Mouse (Mus musculus) layer of hippocampus, postnatal 25 days (tissue): ENCODE results near the gene Cap1. TPM values are rescaled to one million over a fixed set of nuclear protein-coding genes. Genes with fewer than 3 reads are reported as not detected.

Experiments
- DNase-seq, 2 experiments: peaks; one replicate each; pipeline ENCODE4 v3.0.0; 2022; ENCODE audit warnings: mixed read lengths in 2 of 2, low spot score in 1 of 2; ENCODE audit errors: extremely low spot score in 1 of 2
- total RNA-seq, 2 experiments: library from RNA; stranded (reverse); gene quantifications; 2 replicates each; pipeline ENCODE4 v1.2.3; 2021

Gene Cap1
- total RNA-seq = 100 to 1,000 TPM; 299 to 313 TPM

DNA sequence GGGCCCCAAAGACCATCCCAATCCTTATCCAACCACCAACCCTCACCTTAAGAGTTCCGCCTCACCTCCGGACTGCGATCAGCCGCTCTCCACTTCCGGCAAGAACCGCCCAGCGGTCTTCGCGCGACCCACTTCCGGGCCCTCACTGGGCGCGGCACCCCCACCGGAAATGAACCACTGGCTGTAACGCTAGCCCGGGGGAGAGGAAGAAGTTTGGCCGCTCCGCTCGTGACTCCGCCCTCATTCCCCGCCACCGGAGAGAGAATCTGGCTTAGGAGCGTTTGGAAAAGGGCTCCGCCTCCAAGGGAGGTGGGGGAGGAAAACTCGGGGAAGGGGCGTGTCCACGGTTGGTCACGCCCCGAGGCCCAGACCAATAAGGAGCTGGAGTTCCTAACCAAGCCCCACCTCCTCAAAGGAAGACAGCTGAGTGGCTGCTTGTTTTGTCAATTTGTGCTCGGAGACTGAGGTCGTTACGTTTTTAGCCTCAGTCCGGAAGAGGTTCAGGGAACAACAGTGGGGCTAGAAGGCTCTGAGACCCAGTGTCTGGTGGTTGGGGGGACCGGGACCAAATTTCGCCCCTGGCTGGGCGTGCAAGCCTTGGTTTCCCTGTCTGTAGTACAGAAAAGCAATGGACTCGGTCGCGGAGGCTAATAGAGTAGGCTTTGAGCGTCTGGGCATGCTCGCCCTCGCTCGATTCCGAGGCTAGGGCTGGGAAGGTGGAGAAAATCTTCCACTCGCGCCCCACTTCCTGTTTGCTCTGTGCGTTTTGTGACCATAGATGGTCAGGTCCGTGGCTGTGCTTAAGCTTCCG is at the start of gene Cap1:
Gene Cap1, minus strand, starts transcription at position 289 of the 811 bp plus-strand sequence.
- DNase-seq = peak; percentile 82 to 93

DNA sequence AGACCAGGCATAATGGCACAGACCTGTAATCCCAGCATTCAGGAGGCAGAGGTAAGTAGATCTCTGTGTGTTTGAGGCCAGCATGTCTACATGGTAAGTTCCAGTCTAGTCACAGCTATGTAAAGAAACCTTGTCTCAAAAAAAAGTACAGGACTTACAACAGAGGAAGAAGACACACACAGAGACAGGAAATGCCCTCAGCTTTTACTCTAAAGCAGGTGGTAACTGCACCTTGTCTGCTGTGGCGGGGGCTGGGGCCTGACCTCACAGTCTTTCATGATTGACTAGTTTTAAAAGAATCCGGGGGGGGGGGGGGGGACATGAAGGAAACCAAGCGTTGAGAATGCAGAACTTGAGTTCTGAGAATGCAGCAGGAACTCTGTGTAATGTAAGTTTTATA is 48.0 kb upstream of the Cap1 start:
- DNase-seq = no peak

DNA sequence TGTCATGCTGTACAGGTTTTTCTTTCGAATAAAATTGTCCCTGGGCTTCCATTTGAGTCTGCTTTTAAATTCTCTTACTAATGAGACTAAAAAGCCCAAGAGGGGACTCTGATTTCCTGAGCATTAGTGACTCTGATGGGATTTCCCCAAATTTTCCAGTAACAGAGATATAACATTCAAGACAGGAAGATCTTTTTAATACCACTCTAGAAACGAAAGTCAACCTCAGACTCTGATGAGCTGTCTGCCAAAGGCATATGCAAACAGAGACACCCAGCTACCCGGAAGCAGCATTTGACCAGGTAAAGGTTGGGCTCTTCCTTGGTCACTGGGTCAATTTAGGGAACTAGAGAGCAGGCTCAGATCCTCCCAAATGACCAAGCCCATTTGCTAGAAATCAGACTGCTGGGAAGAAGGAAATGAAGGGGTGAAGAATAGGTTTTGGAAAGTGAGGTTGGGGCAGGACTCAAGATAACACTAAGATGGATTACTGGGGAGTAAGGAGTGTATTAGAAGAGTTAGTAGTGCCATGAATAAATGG is 47.3 kb upstream of the Cap1 start:
- DNase-seq = no peak

DNA sequence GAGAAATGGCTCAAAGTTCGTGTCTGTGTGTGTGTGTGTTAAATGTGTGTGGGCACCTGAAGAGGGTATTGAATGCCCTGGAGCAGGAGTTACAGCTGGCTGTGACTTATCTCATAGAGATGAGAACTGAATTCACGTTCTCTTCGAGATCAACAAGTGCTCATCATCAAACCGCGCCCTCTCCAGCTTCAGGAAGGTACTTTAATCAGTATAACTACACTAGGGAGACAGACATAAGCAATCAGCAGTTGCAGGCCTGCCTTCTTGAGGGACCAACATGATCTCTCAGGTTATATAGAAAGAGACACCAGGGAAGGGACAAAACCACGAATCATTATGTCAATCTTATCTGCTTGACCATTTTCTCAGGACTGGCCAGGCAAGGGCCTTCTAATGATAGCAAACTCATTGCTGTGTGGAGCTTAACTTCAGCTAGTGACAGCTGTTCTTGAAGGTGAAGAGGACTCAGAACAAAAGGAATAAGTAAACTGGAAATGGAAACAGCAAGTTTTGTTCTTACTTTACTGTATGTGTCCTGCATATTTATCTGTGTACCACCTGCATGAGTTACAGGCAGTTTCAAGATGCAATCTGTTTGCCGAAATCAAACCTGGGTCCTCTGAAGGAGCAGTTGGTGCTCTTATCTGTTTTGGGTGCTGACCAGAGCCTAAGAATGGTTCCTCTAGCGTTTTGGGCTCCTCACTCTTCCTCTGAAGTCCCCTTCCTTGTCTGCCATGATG is 46.6 kb upstream of the Cap1 start:
- no peak for DNase-seq

DNA sequence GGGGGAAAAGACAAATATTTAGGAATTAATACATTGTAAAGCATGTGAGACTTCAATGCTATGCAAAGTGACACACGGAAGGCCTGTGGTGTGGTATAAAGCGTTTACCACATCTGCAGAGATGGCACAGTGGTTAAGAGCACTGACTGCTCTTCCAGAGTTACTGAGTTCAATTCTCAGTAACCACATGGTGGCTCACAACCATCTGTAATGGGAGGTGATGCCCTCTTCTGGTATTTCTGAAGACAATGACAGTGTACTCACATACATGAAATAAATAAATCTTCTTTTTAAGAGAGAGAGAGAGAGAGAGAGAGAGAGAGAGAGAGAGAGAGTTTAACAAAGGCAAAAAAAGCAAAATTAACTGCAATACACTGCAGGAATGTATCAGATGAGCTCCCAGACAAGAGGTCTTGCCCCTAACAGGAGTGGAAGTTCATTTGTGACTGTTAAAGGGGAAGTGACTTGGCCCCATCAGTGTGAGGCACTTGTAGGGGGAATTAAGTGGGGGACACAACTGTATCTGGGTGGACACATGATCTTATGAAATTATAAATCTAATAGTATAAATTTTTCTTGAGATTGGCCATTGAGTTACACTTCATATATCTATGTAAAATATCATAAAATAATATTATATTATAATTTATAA is 45.2 kb upstream of the Cap1 start:
- no peak for DNase-seq

DNA sequence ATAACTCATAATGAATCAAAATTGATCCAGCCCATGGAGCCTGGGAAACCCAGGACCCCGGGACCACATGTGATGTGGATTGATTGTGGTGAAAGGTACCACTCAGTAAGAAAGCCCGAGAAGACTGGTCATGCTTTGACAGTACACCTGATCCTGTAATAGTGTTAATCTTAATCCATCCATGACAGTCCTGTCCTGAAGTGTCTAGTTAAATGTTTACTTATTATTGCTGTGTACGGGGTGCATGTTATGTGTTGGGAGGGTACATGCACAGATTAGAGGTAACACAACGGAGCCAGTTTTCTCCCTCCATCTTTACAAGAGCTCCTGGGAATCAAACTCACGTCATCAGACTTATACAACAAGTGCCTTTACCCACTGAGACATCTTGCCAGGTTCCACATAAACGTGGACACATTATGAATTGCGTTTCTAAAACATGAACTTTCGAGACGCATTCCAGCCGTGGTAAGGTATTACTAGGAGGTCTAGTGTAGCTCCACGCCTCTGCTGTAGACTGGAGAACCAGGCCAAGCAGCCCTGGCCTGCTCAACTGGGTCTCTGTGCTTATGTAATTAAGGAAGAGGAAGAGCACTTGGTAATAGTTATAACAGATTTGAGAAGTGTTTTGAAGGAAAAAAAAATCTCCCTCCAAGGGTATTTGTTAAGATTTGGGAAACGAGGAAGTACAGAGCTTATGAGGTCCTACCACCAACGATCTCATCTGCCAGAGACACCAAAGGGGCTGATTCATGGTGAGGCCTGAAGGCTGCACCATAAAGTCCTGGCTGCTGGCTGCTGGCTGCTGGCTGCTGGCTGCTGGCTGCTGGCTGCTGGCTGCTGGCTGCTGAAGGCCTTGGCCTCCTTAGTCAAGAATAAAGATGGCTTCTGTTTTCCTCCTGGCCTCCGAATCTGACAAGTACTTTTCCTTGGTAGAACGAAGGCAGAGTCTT is 37.8 kb upstream of the Cap1 start:
- no peak for DNase-seq

DNA sequence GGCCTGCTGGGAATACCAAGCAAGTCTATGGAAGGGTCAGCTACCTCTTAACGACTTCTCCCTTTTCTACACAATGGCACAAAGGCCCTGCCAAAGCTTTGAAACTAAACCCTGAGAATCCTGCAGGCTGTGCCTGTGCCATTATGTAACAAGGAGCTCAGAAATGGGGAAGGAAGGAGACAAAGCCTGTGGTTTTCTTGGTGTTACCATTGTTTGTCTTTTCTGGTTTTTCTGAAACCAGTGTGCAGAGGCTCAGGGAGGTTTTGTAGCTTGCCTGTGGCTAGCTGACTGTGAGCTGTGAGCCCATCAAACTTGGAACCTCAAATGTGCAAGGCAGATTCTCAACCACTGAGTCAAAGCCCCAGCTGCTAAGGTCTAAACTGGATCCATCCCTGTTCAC is 37.0 kb upstream of the Cap1 start:
- no peak for DNase-seq

DNA sequence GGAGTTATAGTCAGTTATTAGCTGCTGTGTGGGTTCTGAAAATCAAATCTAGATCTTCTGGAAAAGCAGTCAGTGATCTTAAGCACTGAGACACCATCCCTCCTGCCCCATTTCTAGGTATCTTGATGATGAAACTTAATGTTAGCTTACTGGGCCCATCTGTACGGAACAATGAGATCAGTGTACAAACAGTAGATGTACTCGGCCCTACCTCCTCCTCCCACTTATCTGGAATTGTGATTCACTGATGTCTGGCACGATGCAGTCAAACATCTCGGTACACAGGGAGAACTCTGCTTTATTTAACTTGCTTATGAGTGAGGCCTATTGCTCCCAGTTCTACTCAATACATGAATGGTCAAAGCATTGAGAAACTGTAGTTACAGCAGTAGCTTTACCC is 30.1 kb upstream of the Cap1 start:
- no peak for DNase-seq

DNA sequence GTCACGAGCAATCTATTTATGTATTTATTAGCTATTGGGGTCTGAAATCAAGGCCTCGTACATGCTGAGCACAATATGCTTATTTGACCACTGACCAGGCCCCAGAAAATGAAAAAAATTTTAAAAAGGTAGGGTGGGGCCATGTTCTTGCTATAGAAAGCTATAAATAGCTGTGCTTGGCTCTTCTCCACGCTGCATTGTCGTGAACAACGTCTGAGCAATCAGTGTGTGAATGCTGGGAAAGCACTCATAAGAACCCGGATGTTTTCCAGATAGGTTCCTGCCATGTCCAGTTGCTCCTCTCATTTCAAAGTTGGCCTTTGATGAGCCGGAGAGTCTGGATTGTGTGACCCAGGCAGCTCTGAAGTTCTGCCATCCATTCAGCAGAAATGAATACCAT is 28.3 kb upstream of the Cap1 start:
- DNase-seq = no peak

DNA sequence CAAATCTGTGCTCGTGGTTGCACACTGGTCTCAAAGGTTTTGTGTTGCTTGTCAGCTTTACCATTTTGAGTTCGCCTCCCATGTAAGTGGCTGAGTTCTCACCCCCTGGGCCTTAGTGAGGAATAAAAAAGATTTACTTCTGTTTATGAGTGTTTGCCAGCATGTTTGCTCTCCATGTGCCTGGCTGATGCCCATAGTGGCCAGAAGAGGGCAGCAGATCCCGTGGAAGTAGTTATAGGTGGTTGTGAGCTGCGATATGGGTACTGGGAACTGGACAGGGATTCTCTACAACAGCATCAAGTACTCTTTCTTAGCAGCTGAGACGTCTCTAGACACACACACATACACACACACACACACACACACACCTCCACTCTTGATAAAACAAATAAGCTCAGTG is 26.8 kb upstream of the Cap1 start:
- no peak for DNase-seq

DNA sequence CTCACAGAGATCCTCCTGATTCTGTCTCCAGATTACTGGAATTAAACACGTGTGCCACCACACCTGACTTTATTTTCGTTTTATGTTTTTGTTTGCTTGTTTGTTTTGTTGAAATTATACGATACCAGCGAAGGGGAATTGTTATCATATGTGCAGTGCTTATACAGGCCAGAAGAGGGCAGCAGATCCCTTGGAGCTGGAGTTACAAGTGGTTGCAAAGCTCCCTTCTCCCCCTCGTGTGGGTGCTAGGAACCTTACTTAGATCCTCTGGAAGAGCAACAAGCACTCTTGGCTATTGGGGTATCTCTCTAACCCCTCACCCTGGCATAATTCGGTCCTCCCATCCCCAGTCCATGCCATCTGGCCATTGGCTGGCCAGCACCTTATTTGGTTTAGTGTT is 24.7 kb upstream of the Cap1 start:
- DNase-seq = peak in 1 of 2 experiments; percentile 27

DNA sequence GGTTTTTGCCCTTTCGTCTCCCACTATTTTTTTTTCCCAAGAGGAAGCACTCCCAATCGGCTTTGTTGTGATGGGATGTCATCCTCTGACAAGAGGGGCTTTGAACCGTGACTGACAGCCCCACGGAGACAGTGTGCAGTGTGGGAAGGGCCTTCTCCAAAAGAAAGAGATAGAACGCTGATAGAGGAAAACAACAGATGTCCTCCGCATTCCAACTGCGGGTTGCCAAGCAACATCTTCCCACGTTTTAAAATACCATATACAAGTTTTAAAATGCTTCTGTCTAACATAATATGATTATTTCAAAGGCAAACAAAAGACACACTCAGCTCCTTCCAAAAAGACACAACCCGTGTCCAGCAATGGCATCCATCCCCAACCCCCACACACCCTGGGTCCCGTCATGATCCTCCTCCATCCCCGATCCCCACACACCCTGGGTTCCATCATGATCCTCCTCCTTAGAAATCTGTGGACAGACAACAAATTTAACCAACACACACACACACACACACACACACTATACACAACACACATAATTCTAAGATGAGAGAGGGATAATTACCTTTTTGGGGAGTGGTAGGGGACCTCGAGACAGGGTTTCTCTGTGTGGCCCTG is 23.8 kb upstream of the Cap1 start:
- peak; percentile 34 to 44 for DNase-seq

DNA sequence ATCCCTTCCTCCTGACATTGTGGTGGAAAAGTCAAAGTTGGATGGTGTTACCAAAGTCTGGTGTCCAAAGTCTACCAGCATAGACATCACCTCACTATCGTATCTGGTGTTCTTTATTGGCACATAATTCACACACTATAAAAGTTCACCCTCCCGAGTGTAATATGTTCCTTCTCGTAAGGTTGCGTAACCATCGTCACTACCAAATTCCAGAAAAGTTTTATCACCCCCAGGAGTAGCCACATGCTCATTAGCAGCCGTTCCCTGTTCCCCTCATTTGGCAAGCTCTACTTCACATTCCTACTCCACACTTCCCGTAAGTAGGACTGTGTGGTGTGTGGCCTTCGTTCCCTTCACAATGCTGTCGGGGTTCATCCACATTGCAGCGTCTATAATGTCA is 19.5 kb upstream of the Cap1 start:
- no peak for DNase-seq

DNA sequence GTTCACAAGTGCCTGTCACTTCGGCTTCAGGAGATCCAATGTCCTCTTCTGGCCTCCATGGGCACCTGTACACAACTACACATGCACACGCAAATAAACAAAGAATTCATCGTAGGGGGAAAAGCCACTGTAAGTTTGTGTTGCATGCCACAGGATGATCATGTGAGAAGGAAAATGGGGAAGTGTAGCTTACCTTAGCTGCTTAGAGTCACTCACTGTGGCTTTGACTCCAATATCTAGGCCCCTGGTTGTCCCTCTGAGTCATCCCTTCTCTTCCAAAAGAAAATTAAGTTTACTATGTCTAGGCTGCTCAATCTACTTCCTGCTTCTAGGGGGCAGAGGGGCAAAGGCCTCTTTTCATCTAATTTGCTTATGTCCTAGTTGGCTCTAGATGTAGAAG is 17.9 kb upstream of the Cap1 start:
- no peak for DNase-seq

DNA sequence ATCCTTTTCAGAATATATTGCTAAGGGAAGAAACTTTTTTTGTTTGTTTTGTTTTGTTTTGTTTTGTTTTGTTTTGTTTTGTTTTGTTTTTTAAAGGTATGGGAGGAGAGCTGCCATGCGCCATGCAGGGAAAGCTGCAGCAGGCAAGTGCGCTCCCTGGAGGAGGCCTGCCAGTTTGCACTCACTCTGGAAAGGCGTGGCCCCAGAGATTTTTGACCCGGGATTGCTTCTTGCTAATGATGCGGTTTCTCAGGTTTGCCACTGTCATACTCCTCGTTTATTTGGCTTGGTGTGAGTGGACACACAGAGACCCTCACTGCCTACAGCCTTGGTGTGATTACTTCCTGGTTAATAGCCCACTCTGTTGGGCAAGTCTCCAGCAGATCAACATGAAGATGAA is 16.3 kb upstream of the Cap1 start:
- no peak for DNase-seq

DNA sequence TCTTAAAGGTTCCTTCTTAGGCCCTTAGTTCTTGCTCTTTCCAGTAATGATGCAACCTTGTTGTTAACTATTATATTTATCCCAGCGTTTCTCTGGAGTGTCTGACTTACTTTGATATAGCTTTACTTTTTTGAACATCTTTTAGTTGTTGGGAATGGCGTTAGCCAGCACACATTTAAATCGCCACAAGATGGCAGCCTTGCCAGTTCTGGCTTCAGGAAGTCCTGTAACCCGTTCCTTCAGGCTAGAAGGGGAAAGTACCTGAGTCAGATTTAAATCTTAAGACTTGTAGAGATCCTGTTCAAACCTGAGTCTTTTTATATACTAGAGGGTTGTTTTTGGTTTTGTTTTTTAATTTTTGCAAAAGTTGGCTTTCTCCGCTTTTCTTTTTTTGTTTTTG is 12.5 kb upstream of the Cap1 start:
- peak in 1 of 2 experiments; percentile 83 for DNase-seq

DNA sequence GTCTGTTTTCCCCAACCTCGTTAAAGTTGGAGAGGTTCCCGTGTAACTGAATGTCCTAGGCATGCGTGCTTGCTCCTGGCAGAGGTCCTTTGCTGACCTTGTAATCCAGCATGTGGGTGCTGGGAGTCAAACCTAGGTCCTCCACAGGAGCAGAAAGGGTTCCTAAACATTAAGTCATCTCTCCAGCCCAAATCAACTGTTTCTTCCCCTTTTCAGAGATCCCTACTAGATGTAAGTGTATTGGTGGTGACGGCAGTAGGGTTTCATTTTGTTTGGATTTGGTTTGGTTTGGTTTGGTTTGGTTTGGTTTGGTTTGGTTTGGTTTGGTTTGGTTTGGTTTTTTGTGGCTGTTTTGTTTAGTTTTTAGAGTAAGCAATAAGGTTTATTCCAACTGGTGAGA is 11.9 kb upstream of the Cap1 start:
- DNase-seq = no peak

DNA sequence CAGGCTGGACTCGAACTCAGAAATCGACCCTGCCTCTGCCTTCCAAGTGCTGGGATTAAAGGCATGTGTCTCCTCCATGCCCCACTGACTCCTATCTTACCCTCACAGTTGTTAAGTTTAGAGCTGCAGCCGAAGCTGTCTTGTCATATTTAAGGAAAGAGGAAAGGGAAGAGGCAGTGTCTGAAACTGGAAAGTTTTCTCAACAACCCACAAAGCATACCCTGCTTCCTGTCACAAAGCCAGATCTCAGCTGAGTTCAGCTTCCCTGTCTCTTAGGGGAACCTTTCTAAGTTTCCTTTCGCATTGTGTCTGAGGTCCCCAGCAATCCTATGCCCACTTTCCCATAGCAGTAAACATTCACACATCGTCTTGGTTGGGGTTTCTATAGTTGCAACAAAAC is 6.3 kb upstream of the Cap1 start:
- DNase-seq = no peak

DNA sequence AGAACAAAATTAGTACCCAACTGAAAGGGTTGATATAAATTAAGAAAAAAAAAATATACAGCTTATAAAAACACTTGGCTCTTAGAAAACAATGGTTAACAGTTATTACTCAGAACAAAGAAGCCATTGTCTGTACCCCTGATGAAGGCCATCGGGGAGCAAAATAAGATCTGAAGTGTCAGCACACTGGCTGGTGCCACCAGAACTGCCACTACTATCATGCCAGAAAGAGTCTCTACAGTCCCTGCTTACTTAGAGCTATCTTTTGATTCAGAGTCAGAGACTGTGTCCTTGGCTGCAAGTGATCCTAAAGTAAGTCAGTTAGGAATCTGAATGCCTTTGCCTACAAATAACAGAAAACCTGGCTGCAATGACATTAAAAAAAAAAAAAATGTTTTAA is 5.7 kb upstream of the Cap1 start:
- no peak for DNase-seq
